Mouse (Mus musculus) CH12.LX (cell line): ENCODE data around the gene Sacs. TPM values are rescaled to one million over a fixed set of nuclear protein-coding genes. Genes with fewer than 3 reads are reported as not detected.

Experiments used
- DNase-seq: peaks from one replicate; pipeline ENCODE4 v3.0.0-alpha.2; 2013; ENCODE audit errors: extremely low read depth
- H3K27ac ChIP-seq: 2 replicates; pipeline ENCODE4 v1.5.1; 2012; ENCODE audit warnings: low read depth, mild to moderate bottlenecking, control low read depth, moderate library complexity; ENCODE audit not compliant: insufficient read depth
- H3K27me3 ChIP-seq: replicated peaks from 2 replicates; pipeline ENCODE3; 2012; ENCODE audit warnings: inconsistent platforms
- H3K36me3 ChIP-seq, 2 experiments: replicated peaks in 1 of 2; 2 replicates each; pipeline versions ENCODE3 to v1.6.1; 2012; ENCODE audit warnings: inconsistent platforms in 1 of 2, low read length in 1 of 2, mild to moderate bottlenecking in 1 of 2, mixed read lengths in 1 of 2, moderate library complexity in 1 of 2; ENCODE audit not compliant: control insufficient read depth in 1 of 2, insufficient read depth in 1 of 2
- H3K4me1 ChIP-seq, 2 experiments: 2 replicates each; pipeline ENCODE4 v1.6.1; 2012; ENCODE audit warnings: inconsistent platforms in 1 of 2, moderate library complexity in 1 of 2; ENCODE audit not compliant: insufficient read depth in 2 of 2, control insufficient read depth in 1 of 2
- H3K4me2 ChIP-seq: 2 replicates; pipeline ENCODE4 v1.6.1; 2012; ENCODE audit warnings: low read depth, mild to moderate bottlenecking, control low read depth; ENCODE audit not compliant: poor library complexity, insufficient read depth, severe bottlenecking
- H3K4me3 ChIP-seq, 3 experiments: fragments of 150-350 bp in 1 of 3; sonication (generic) in 1 of 3; replicated peaks in 1 of 3; 2 replicates each; pipeline versions ENCODE3 to v1.5.1; 2011 to 2012; ENCODE audit warnings: low read depth in 2 of 3, low read length in 2 of 3, mild to moderate bottlenecking in 2 of 3, moderate library complexity in 2 of 3, control low read depth in 1 of 3, improper control_type of control experiment in 1 of 3, inconsistent platforms in 1 of 3, mixed read lengths in 1 of 3; ENCODE audit not compliant: poor library complexity in 1 of 3
- H3K79me2 ChIP-seq: replicated peaks from 2 replicates; pipeline ENCODE4 v1.6.1; 2012; ENCODE audit warnings: mild to moderate bottlenecking, moderate library complexity; ENCODE audit not compliant: control insufficient read depth, poor library complexity, insufficient read depth, severe bottlenecking; ENCODE audit errors: extremely low read depth
- H3K9ac ChIP-seq: 2 replicates; pipeline ENCODE4 v1.6.1; 2012; ENCODE audit warnings: low read depth, mild to moderate bottlenecking, control low read depth, moderate library complexity; ENCODE audit not compliant: insufficient read depth
- H3K9me3 ChIP-seq: replicated peaks from 2 replicates; pipeline ENCODE3; 2012; ENCODE audit warnings: low read length, inconsistent platforms, mixed read lengths
- BHLHE40 ChIP-seq: IDR thresholded peaks from 2 replicates; pipeline ENCODE4 v1.6.1; 2011; ENCODE audit warnings: mild to moderate bottlenecking, low read depth, low read length, improper control_type of control experiment
- CHD1 ChIP-seq: IDR thresholded peaks from 2 replicates; pipeline ENCODE4 v1.6.1; 2012; ENCODE audit warnings: low read depth, low read length, improper control_type of control experiment, inconsistent platforms
- CHD2 ChIP-seq: IDR thresholded peaks from 2 replicates; pipeline ENCODE4 v1.6.1; 2011; ENCODE audit warnings: low read length, improper control_type of control experiment
- CTCF ChIP-seq, 2 experiments: IDR thresholded peaks in 1 of 2; conservative IDR thresholded peaks in 1 of 2; 2 replicates each; pipeline ENCODE4 v1.5.1; 2011 to 2012; ENCODE audit warnings: low read depth in 2 of 2, low read length in 2 of 2, improper control_type of control experiment in 1 of 2, inconsistent platforms in 1 of 2, mild to moderate bottlenecking in 1 of 2, moderate library complexity in 1 of 2
- EP300 ChIP-seq: IDR thresholded peaks from 2 replicates; pipeline ENCODE4 v1.6.1; 2011; ENCODE audit warnings: low read length, improper control_type of control experiment
- ETS1 ChIP-seq: conservative IDR thresholded peaks from 2 replicates; pipeline ENCODE4 v1.6.1; 2012; ENCODE audit warnings: low read depth, mild to moderate bottlenecking, inconsistent platforms, low read length, improper control_type of control experiment, moderate library complexity
- GABPA ChIP-seq: IDR thresholded peaks from 2 replicates; pipeline ENCODE4 v1.6.1; 2012; ENCODE audit warnings: low read depth, low read length, improper control_type of control experiment, inconsistent platforms; ENCODE audit not compliant: insufficient replicate concordance
- IRF4 ChIP-seq: IDR thresholded peaks from 2 replicates; pipeline ENCODE4 v1.6.1; 2014; ENCODE audit warnings: low read depth, mild to moderate bottlenecking, inconsistent platforms, low read length, improper control_type of control experiment
- JUND ChIP-seq: conservative IDR thresholded peaks from 2 replicates; pipeline ENCODE4 v1.6.1; 2011; ENCODE audit warnings: low read depth, low read length, improper control_type of control experiment
- MAX ChIP-seq: IDR thresholded peaks from 2 replicates; pipeline ENCODE4 v1.6.1; 2011; ENCODE audit warnings: low read length, improper control_type of control experiment
- MAZ ChIP-seq: IDR thresholded peaks from 2 replicates; pipeline ENCODE4 v1.6.1; 2012; ENCODE audit warnings: low read depth, mild to moderate bottlenecking, inconsistent platforms, low read length, improper control_type of control experiment, moderate library complexity
- MEF2A ChIP-seq: IDR thresholded peaks from 2 replicates; pipeline ENCODE4 v1.6.1; 2014; ENCODE audit warnings: low read depth, mild to moderate bottlenecking, inconsistent platforms, low read length, improper control_type of control experiment, borderline replicate concordance
- MXI1 ChIP-seq: IDR thresholded peaks from 2 replicates; pipeline ENCODE4 v1.6.1; 2011; ENCODE audit warnings: mild to moderate bottlenecking, low read depth, low read length, improper control_type of control experiment
- MYC ChIP-seq: IDR thresholded peaks from 2 replicates; pipeline ENCODE4 v1.6.1; 2011; ENCODE audit warnings: low read depth, mild to moderate bottlenecking, improper control_type of control experiment, low read length
- NELFE ChIP-seq: IDR thresholded peaks from 2 replicates; pipeline ENCODE4 v1.6.1; 2011; ENCODE audit warnings: low read depth, low read length, improper control_type of control experiment
- PAX5 ChIP-seq: IDR thresholded peaks from 2 replicates; pipeline ENCODE4 v1.6.1; 2012; ENCODE audit warnings: low read length, inconsistent platforms, mixed read lengths
- POLR2AphosphoS2 ChIP-seq: IDR thresholded peaks from 2 replicates; pipeline ENCODE4 v1.6.1; 2011; ENCODE audit warnings: low read depth, low read length, improper control_type of control experiment
- RCOR1 ChIP-seq: conservative IDR thresholded peaks from 2 replicates; pipeline ENCODE4 v1.6.1; 2012; ENCODE audit warnings: low read depth, mild to moderate bottlenecking, inconsistent platforms, low read length, improper control_type of control experiment
- SIN3A ChIP-seq: IDR thresholded peaks from 2 replicates; pipeline ENCODE4 v1.6.1; 2012; ENCODE audit warnings: low read length, improper control_type of control experiment, inconsistent platforms
- TBP ChIP-seq: conservative IDR thresholded peaks from 2 replicates; pipeline ENCODE4 v1.6.1; 2011; ENCODE audit warnings: low read depth, low read length, improper control_type of control experiment
- UBTF ChIP-seq: IDR thresholded peaks from 2 replicates; pipeline ENCODE4 v1.6.1; 2012; ENCODE audit warnings: low read depth, mild to moderate bottlenecking, inconsistent platforms, low read length, improper control_type of control experiment, moderate library complexity
- USF1 ChIP-seq: IDR thresholded peaks from 2 replicates; pipeline ENCODE4 v1.6.1; 2014; ENCODE audit warnings: low read depth, mild to moderate bottlenecking, inconsistent platforms, low read length, improper control_type of control experiment
- ZC3H11A ChIP-seq: IDR thresholded peaks from 2 replicates; pipeline ENCODE4 v1.6.1; 2012; ENCODE audit warnings: low read depth, mild to moderate bottlenecking, inconsistent platforms, low read length, improper control_type of control experiment
- ZKSCAN1 ChIP-seq: IDR thresholded peaks from 2 replicates; pipeline ENCODE4 v1.6.1; 2012; ENCODE audit warnings: low read depth, inconsistent platforms, low read length, improper control_type of control experiment, borderline replicate concordance
- ZMIZ1 ChIP-seq: IDR thresholded peaks from 2 replicates; pipeline ENCODE4 v1.6.1; 2012; ENCODE audit warnings: low read depth, mild to moderate bottlenecking, inconsistent platforms, low read length, improper control_type of control experiment
- ZNF384 ChIP-seq: IDR thresholded peaks from 2 replicates; pipeline ENCODE4 v1.6.1; 2012; ENCODE audit warnings: low read depth, low read length, improper control_type of control experiment, inconsistent platforms
- dilution Hi-C: fragments of 300-500 bp; cut with MboI; formaldehyde crosslinking; loops from 2 replicates; pipeline ENCODE4 v1.14.3; 2020; ENCODE audit warnings: low sequenced_read_pairs; ENCODE audit not compliant: extremely low pct_unique_long_range_greater_than_20kb, extremely low pct_ligation_motif_present
- in situ Hi-C: fragments of 300-500 bp; cut with MboI; formaldehyde crosslinking; loops from 3 replicates; pipeline ENCODE4 v1.14.3; 2019; ENCODE audit warnings: low sequenced_read_pairs, low pct_ligation_motif_present, low pct_unique_long_range_greater_than_20kb, mixed read lengths
- polyA plus RNA-seq: library from polyadenylated mRNA; unstranded; fragments of >175 nt; gene quantifications from 2 replicates; pipeline ENCODE4 v1.2.1, GENCODE M21; 2012; ENCODE audit warnings: low read depth; ENCODE audit not compliant: insufficient read length
- total RNA-seq, 2 experiments: library from RNA; depleted of rRNA; stranded (reverse); fragments of 300-350 nt in 1 of 2; fragments of >200 nt in 1 of 2; gene quantifications; 2 replicates each; pipeline ENCODE4 v1.2.3; 2012 to 2014

Gene Sacs
- total and polyA plus RNA-seq, 3 experiments: 5.3 to 6.7 (median 6.6) TPM

DNA sequence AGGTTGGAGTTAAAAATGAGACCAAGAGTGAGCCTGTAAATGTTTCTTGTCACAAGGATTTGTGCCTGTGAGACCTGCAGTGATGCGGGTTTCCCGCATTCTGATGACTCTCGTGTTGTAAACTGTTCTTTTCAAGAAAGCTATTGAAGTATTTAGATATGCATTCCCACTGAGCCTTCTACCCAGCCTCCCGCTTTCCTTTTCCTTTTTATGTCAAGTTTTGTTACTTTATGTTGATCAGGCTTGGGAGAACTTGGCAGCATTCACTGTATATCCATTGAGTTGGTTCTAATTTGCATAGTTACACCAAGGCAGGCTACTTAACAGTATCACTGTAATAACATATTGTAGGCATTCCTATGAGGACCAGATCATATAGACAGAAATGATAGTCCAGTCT, 56.2 kb downstream of the Sacs start:
- no peaks in the 10 kb centered on the region for H3K4me1 ChIP-seq
- H3K9me3 ChIP-seq: no peaks in the 10 kb centered on the region
- no peak overlapping the region for H3K4me3 ChIP-seq
- H3K79me2 ChIP-seq: no peaks in the 10 kb centered on the region
- H3K27me3 ChIP-seq: no peaks in the 10 kb centered on the region
- TF ChIP-seq NELFE: no peak
- TF ChIP-seq RCOR1: no peak
- no peak for TF ChIP-seq GABPA
- no peak for TF ChIP-seq MXI1
- TF ChIP-seq CTCF (conservative IDR thresholded peaks at IDR 0.05 in 1 of 2, IDR thresholded peaks at IDR 0.05 in 1 of 2; ENCODE audit: low read depth in 2 of 2, low read length in 2 of 2): no peak
- no peak for TF ChIP-seq TBP
- no peak for TF ChIP-seq MAZ
- no peak for TF ChIP-seq ZMIZ1
- dilution Hi-C loops: no loop called here
- no peak overlapping the region for H3K27ac ChIP-seq
- H3K4me2 ChIP-seq: no peak overlapping the region
- peaks cover 34 to 70% of the 10 kb centered on the region in 2 experiments for H3K36me3 ChIP-seq
- no peak for DNase-seq
- in situ Hi-C loops: no loop called here
- H3K9ac ChIP-seq: no peak overlapping the region

DNA sequence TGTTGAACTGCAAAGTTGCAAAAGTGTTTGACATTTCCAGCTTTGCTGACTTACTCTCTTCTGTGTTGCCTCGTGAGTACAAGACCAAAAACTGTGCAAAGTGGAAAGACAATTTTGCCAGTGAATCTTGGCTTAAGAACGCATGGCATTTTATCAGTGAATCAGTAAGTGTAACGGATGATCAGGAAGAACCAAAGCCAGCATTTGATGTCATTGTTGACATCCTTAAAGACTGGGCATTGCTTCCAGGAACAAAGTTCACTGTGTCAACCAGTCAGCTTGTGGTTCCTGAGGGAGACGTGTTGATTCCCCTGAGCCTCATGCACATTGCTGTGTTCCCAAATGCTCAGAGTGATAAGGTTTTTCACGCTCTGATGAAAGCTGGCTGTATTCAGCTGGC, 71.9 kb downstream of the Sacs start:
- no peaks in the 10 kb centered on the region for H3K79me2 ChIP-seq
- H3K4me1 ChIP-seq: no peaks in the 10 kb centered on the region
- no peak overlapping the region for H3K9ac ChIP-seq
- no peak overlapping the region for H3K27ac ChIP-seq
- no peak for DNase-seq
- H3K9me3 ChIP-seq: peaks cover 76% of the 10 kb centered on the region
- H3K4me2 ChIP-seq: no peak overlapping the region
- no peaks in the 10 kb centered on the region for H3K27me3 ChIP-seq
- in situ Hi-C loops (no loop called here), dilution Hi-C loops (no loop called here)
- peaks cover 0 to 65% of the 10 kb centered on the region in 2 experiments for H3K36me3 ChIP-seq
- TF ChIP-seq GABPA (no peak), UBTF (no peak), MYC (no peak), MEF2A (no peak), ETS1 (no peak), ZKSCAN1 (no peak), CHD2 (no peak), EP300 (no peak)
- no peak overlapping the region for H3K4me3 ChIP-seq

DNA sequence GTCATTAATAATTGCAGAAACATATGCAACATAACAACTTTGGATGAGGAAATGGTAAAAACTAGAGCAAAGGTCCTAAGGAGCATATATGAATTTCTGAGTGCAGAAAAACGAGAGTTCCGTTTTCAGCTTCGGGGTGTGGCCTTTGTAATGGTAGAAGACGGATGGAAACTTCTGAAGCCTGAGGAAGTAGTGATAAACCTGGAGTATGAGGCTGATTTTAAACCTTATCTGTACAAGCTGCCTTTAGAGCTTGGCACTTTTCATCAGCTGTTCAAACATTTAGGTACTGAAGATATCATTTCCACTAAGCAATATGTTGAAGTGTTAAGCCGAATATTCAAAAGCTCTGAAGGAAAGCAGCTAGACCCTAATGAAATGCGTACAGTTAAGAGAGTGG, 73.5 kb downstream of the Sacs start:
- DNase-seq: no peak
- H3K9me3 ChIP-seq: peaks cover 61% of the 10 kb centered on the region
- TF ChIP-seq MAX: no peak
- TF ChIP-seq JUND: no peak
- no peak for TF ChIP-seq EP300
- TF ChIP-seq ZNF384: no peak
- no peak for TF ChIP-seq ZC3H11A
- TF ChIP-seq POLR2AphosphoS2: no peak
- no peak for TF ChIP-seq PAX5
- TF ChIP-seq RCOR1: no peak
- no peak for TF ChIP-seq USF1
- no peak for TF ChIP-seq ZMIZ1
- no peak for TF ChIP-seq MXI1
- TF ChIP-seq ZKSCAN1: no peak
- no peak for TF ChIP-seq BHLHE40
- no peak for TF ChIP-seq CTCF (conservative IDR thresholded peaks at IDR 0.05 in 1 of 2, IDR thresholded peaks at IDR 0.05 in 1 of 2; ENCODE audit: low read depth in 2 of 2, low read length in 2 of 2)
- TF ChIP-seq CHD1: no peak
- no peak for TF ChIP-seq IRF4
- TF ChIP-seq SIN3A: no peak
- TF ChIP-seq, all 38 proteins: peak for 0
- dilution Hi-C loops: no loop called here
- H3K36me3 ChIP-seq: peaks cover 0 to 50% of the 10 kb centered on the region in 2 experiments
- no peaks in the 10 kb centered on the region for H3K79me2 ChIP-seq
- no peak overlapping the region for H3K4me3 ChIP-seq
- no peaks in the 10 kb centered on the region for H3K27me3 ChIP-seq
- no peak overlapping the region for H3K27ac ChIP-seq
- in situ Hi-C loops: no loop called here
- no peak overlapping the region for H3K4me2 ChIP-seq
- H3K4me1 ChIP-seq: no peaks in the 10 kb centered on the region
- no peak overlapping the region for H3K9ac ChIP-seq
